24 mouse cellular contexts compared by ENCODE assay signal in genomic region chr13:74759152-74759551, GRCm38 (mm10). TPM values are rescaled to one million over a fixed set of nuclear protein-coding genes. Genes with fewer than 3 reads are reported as not detected.
DNase-seq lines count a peak whose midpoint lies in the region; ATAC-seq and TF ChIP-seq lines count a peak whose summit lies in the region.
"Had no signal": no experiment of that assay in that cellular context is flagged by ENCODE, and none has a peak within 500 bp of the region (broad histone marks: within the 10 kb centered on the region; RNA-seq: fewer than 3 reads in every experiment).

No protein-coding gene starts in this region.

- no peaks in the 10 kb centered on the region for H3K4me1 ChIP-seq in lung, postnatal 0 days (ENCODE audit: insufficient read depth, low read depth, low read length)
- no peaks in the 10 kb centered on the region; a peak in 1 of 4 replicates for H3K4me1 ChIP-seq in MEL (ENCODE audit: control insufficient read depth in 1 of 2, insufficient read depth in 2 of 2, low read length in 2 of 2)
- H3K4me1 ChIP-seq: embryonic facial prominence, embryonic 15.5 days; forebrain, embryonic 10.5 days; heart, embryonic 10.5 days; hindbrain, embryonic 15.5 days had no signal

- H3K9ac ChIP-seq in lung, postnatal 0 days (replicated peaks; ENCODE audit: low read depth), result no peak overlapping the region
- no peak overlapping the region for H3K9ac ChIP-seq in MEL (ENCODE audit: control insufficient read depth, low read depth, low read length, poor library complexity, severe bottlenecking)
- H3K9ac ChIP-seq: embryonic facial prominence, embryonic 15.5 days; hindbrain, embryonic 15.5 days had no signal

- no peak for TF ChIP-seq POLR2A in MEL (IDR thresholded peaks at IDR 0.05; ENCODE audit: control insufficient read depth in 1 of 2, insufficient read depth in 1 of 2, low read depth in 1 of 2, low read length in 2 of 2, poor library complexity in 1 of 2)

- peak; percentile 14 for DNase-seq in lung, postnatal 25 days (ENCODE audit: low spot score)
- no peak for DNase-seq in lung, postnatal 0 days (ENCODE audit: low spot score)
- DNase-seq in MEL (ENCODE audit: low read depth, low spot score), result peak; percentile 53
- DNase-seq in splenic B cell, adult 2 months (ENCODE audit: low read depth, low spot score), result peak; percentile 55
- DNase-seq in gastrocnemius, adult 8-10 months (ENCODE audit: low spot score in 2 of 2), result no peak
- DNase-seq in heart, postnatal 14 days, result no peak
- no peak for DNase-seq in embryo, embryonic 10 days (ENCODE audit: low spot score)
- DNase-seq: adrenal gland, postnatal 10 days; cerebellum, adult 18-20 months; cerebellum, adult 9-11 months; cerebellum, postnatal 36 days; embryo, embryonic 11 days; gastrocnemius, adult 2 months; gastrocnemius, postnatal 36 days; heart, adult 18-20 months; heart, postnatal 10 days had no signal

- no peak for TF ChIP-seq CTCF in lung, postnatal 0 days (IDR thresholded peaks at IDR 0.05)
- TF ChIP-seq CTCF in MEL (IDR thresholded peaks at IDR 0.05 in 2 of 3, conservative IDR thresholded peaks at IDR 0.05 in 1 of 3; ENCODE audit: control insufficient read depth in 1 of 3, insufficient read depth in 1 of 3, low read depth in 2 of 3, low read length in 3 of 3, poor library complexity in 1 of 3, severe bottlenecking in 1 of 3), result no peak

- no peaks in the 10 kb centered on the region for H3K79me2 ChIP-seq in MEL (ENCODE audit: control insufficient read depth, insufficient read depth, low read length, poor library complexity)

- no peaks in the 10 kb centered on the region for H3K27me3 ChIP-seq in lung, postnatal 0 days (replicated peaks; ENCODE audit: insufficient read depth, low read length)
- no peaks in the 10 kb centered on the region for H3K27me3 ChIP-seq in MEL (ENCODE audit: control insufficient read depth in 1 of 2, insufficient read depth in 2 of 2, low read length in 2 of 2)
- no peaks in the 10 kb centered on the region for H3K27me3 ChIP-seq in splenic B cell, adult 2 months (ENCODE audit: control insufficient read depth, insufficient read depth, low read length, poor library complexity, severe bottlenecking)
- H3K27me3 ChIP-seq: embryonic facial prominence, embryonic 15.5 days; hindbrain, embryonic 15.5 days had no signal

- H3K36me3 ChIP-seq in lung, postnatal 0 days (ENCODE audit: insufficient read depth, low read length), result no peaks in the 10 kb centered on the region
- no peaks in the 10 kb centered on the region for H3K36me3 ChIP-seq in MEL (ENCODE audit: control insufficient read depth in 1 of 2, insufficient read depth in 2 of 2, low read length in 2 of 2)
- peaks cover 2% of the 10 kb centered on the region; the same call in 1 of the 2 replicates for H3K36me3 ChIP-seq in splenic B cell, adult 2 months (ENCODE audit: control insufficient read depth, insufficient read depth, low read length, poor library complexity, severe bottlenecking)
- H3K36me3 ChIP-seq: forebrain, embryonic 10.5 days; hindbrain, embryonic 15.5 days had no signal

- TF ChIP-seq RAD21 in MEL (IDR thresholded peaks at IDR 0.05; ENCODE audit: low read depth, low read length), result no peak

- no peak overlapping the region for H3K4me2 ChIP-seq in lung, postnatal 0 days (replicated peaks; ENCODE audit: low read depth, low read length)
- H3K4me2 ChIP-seq: embryonic facial prominence, embryonic 15.5 days; hindbrain, embryonic 15.5 days had no signal

- no peak overlapping the region for H3K27ac ChIP-seq in lung, postnatal 0 days (ENCODE audit: low read length)
- no peak overlapping the region for H3K27ac ChIP-seq in MEL (ENCODE audit: control insufficient read depth, low read depth, low read length)
- H3K27ac ChIP-seq: embryonic facial prominence, embryonic 15.5 days; forebrain, embryonic 10.5 days; gastrocnemius, adult 2 months; heart, embryonic 10.5 days; hindbrain, embryonic 15.5 days had no signal

- ATAC-seq in lung, postnatal 0 days, result no peak
- peak; percentile 100 for ATAC-seq in megakaryocyte, adult 5-6 weeks (ENCODE audit: poor library complexity, severe bottlenecking)
- ATAC-seq: forebrain, embryonic 14.5 days had no signal

- intact Hi-C loops in heart, postnatal 14 days (cut with DNase I), result no loop called here

- no peak overlapping the region for H3K4me3 ChIP-seq in lung, postnatal 0 days (ENCODE audit: low read depth, low read length)
- H3K4me3 ChIP-seq in MEL (ENCODE audit: control insufficient read depth in 1 of 2, insufficient read depth in 1 of 2, low read depth in 2 of 2, low read length in 2 of 2), result no peak overlapping the region
- H3K4me3 ChIP-seq: embryonic facial prominence, embryonic 15.5 days; erythroblast, embryonic 14.5 days; forebrain, embryonic 10.5 days; gastrocnemius, adult 2 months; heart, embryonic 10.5 days; hindbrain, embryonic 15.5 days had no signal

- H3K9me3 ChIP-seq in lung, postnatal 0 days (ENCODE audit: low read length), result no peaks in the 10 kb centered on the region
- H3K9me3 ChIP-seq in MEL (replicated peaks; ENCODE audit: insufficient read depth, low read length), result no peaks in the 10 kb centered on the region
- H3K9me3 ChIP-seq: embryonic facial prominence, embryonic 15.5 days; forebrain, embryonic 10.5 days; G1E; heart, embryonic 10.5 days; hindbrain, embryonic 15.5 days had no signal

- WGBS in lung, postnatal 0 days, result 100% methylated on average over 1 of the region's 1 CpGs

- TF ChIP-seq EP300 in lung, postnatal 0 days (IDR thresholded peaks at IDR 0.05), result no peak
- no peak for TF ChIP-seq EP300 in MEL (IDR thresholded peaks at IDR 0.05; ENCODE audit: low read depth in 1 of 2, low read length in 2 of 2)

TF ChIP-seq in MEL, 35 proteins besides CTCF, POLR2A, EP300 and RAD21:
- TF ChIP-seq E2F4 (IDR thresholded peaks at IDR 0.05; ENCODE audit: borderline replicate concordance, low read depth, low read length) (no peak), CHD2 (IDR thresholded peaks at IDR 0.05; ENCODE audit: low read length) (no peak), MXI1 (IDR thresholded peaks at IDR 0.05; ENCODE audit: low read depth, low read length) (no peak), USF2 (IDR thresholded peaks at IDR 0.05; ENCODE audit: borderline replicate concordance in 1 of 2, insufficient read depth in 1 of 2, low read depth in 1 of 2, low read length in 2 of 2) (no peak), HCFC1 (IDR thresholded peaks at IDR 0.05; ENCODE audit: low read depth, low read length) (no peak)

RNA-seq across cellular contexts. Expression of gene Cast, which starts 49.5 kb away (rescaled TPM):
- polyA plus RNA-seq in lung, postnatal 0 days (2015; fragmentation: Nextera tagmentation; extraction: Ambion mirVana), result 47.6 and 47.9 TPM in 2 replicates
- total RNA-seq in MEL (2012; rRNA removed), result 8.7 and 9.0 TPM in 2 replicates
- 10 to 100 TPM in 1 of 2 experiments, not detected in 1; 15.8 TPM for polyA plus RNA-seq in MEL (2012; ENCODE audit: insufficient read depth in 1 of 2, insufficient read length in 2 of 2, low read depth in 1 of 2, low replicate concordance in 2 of 2, missing spikeins in 1 of 2)
- total RNA-seq in megakaryocyte, adult 5-6 weeks (2015), result 122 and 125 TPM in 2 replicates
- total RNA-seq in megakaryocyte, adult 5-6 weeks (2017), result 223 and 224 TPM in 2 replicates
- 100 to 1,000 TPM in 3 of 4 experiments, 10 to 100 TPM in 1; 97.5 to 105 (median 103) TPM for total RNA-seq in gastrocnemius, adult 8-10 months (2022)
- total RNA-seq in heart, postnatal 14 days (2021), result 10 to 100 TPM; 89.5 to 89.7 TPM

Comparison
In these comparisons a context has a peak if more than half of its experiments do, and no peak if none do; other contexts are left out.
1. DNase-seq: peak in lung, postnatal 25 days (single experiment), MEL (single experiment) and splenic B cell, adult 2 months (single experiment); none in lung, postnatal 0 days (single experiment), gastrocnemius, adult 8-10 months (0 of 2), heart, postnatal 14 days (0 of 2) and embryo, embryonic 10 days (single experiment).